Mouse (Mus musculus) monocyte, adult 2 months (primary cell): ENCODE data around the gene Gm8232.
"Not testable (repeated sequence)": the region's sequence is repeated elsewhere in the genome, so short reads cannot be mapped to it uniquely, and the experiment has no call there.

ENCODE experiments used
- DNase-seq, 2 experiments: peaks; one replicate each; pipeline ENCODE4 v3.0.0; 2022; ENCODE audit warnings: low spot score in 2 of 2, low read depth in 1 of 2

Gene Gm8232

DNA sequence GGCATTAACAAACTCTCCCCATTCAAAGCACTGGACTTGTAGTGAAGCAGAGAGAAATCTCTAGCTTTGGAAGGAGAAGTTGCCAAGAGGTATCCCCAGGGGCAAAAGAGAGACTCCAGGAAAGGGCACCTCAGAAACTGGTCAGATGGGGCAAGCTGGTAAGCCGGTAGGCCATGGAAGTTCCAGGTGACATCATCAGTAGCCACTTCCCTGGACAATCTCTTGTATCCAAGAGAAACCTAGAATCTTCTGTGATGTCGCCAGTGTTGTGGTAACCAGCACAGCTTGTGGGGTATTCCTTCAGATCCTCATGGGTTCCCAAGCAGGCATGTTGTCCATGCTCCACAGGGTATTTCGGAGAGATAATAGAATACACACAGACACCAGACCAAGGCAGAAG lies at the start of gene Gm8232:
Gm8232 (plus strand) TSS at position 301 of the 400 bp plus-strand sequence.
- DNase-seq, result not testable (repeated sequence)

DNA sequence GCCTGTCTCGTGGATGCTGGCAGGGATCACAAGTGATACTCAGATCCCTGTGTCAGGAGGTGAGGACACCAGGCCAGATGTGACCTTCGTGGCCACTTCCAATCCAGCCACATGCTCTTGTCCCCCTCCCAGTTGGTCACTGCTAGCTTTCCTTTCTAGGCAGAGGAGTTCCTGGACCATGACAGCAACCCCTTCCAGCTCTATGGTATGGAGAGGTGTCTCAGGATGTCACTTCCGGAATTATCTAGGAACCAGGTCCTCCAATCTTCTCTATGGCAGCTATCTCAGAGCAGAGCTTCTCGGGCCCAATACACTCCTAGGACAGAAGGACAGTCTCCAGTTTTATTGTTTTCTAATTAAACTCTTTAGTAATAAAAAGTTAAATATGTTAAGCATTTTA lies 49.2 kb upstream of the Gm8232 start:
- DNase-seq, result not testable (repeated sequence)

DNA sequence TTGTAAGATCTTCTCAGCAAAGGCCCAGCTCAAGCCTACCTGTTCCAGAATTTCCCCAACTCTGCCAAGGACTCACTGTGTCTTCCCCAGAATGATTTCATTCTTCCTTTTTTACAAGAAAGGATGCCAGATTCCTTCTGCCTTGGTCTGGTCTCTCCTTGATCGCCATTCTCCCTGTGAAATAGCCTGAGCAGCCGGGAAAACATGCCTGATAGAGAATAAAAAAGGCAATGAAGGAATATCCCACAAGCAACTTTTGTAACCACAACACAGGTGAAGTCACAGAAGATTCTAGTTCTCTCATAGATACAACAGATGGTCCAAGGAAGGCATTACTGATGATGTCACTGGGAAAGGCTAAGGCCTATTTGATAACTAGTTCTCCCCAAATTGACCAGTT lies 22.8 kb upstream of the Gm8232 start, which contains the start of gene Gm3371:
Gm3371 (minus strand) TSS at position 101 of the 400 bp plus-strand sequence.
- DNase-seq, result not testable (repeated sequence)
